ENCODE assay signal across 8 mouse cellular contexts in the genomic region with DNA sequence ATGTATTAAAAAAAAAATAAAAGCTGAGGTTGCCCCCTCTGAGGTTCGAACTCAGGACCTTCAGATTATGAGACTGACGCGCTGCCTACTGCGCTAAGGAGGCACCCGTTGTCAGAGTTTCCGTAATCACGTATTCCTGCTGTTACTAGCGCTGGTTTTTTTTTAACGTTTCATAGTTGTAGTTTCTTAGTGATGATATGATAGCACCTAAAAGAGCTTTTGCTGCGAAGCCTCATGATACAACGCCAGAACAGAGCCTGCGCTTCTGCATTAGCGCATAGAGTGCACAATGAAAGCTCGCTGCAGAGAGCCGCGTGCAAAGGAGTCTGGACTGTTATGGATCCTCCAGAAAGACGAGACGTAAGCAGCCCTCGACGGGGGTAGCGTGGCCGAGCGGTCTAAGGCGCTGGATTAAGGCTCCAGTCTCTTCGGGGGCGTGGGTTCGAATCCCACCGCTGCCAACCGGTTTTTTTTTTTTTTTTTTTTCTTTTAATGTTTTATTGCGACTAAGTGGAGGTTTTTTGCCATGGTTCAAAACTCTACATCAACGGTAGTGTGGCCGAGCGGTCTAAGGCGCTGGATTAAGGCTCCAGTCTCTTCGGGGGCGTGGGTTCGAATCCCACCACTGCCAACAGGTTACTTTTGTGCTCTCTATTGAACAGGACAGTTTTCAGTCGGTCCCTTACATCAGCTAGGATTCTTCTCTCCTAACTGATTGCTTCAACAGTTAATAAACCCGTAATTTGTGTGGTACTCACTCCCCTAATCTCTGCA. TPM values are rescaled to one million over a fixed set of nuclear protein-coding genes. Genes with fewer than 3 reads are reported as not detected.
DNase-seq lines count a peak whose midpoint lies in the region; ATAC-seq and TF ChIP-seq lines count a peak whose summit lies in the region.

No protein-coding gene starts in this region.

- peaks cover 0 to 8% of the 10 kb centered on the region in 2 experiments; a peak in 1 of 4 replicates for H3K4me1 ChIP-seq in ES-E14 (ENCODE audit: control insufficient read depth in 2 of 2, insufficient read depth in 2 of 2, low read length in 2 of 2, poor library complexity in 1 of 2)
- peaks cover 19% of the 10 kb centered on the region for H3K4me1 ChIP-seq in forebrain, embryonic 13.5 days
- H3K4me1 ChIP-seq in lung, embryonic 14.5 days (ENCODE audit: insufficient read depth), result 0 out of 2 replicates have a peak, but pooled peaks cover 6% of the 10 kb centered on the region

- peak overlapping the region; percentile 86 for H3K4me2 ChIP-seq in forebrain, embryonic 13.5 days
- peak overlapping the region; percentile 99 for H3K4me2 ChIP-seq in lung, embryonic 14.5 days

- H3K36me3 ChIP-seq in ES-E14 (ENCODE audit: control insufficient read depth, insufficient read depth, low read length, poor library complexity, severe bottlenecking), result no peaks in the 10 kb centered on the region
- no peaks in the 10 kb centered on the region for H3K36me3 ChIP-seq in forebrain, embryonic 13.5 days (ENCODE audit: poor library complexity, severe bottlenecking)
- no peaks in the 10 kb centered on the region for H3K36me3 ChIP-seq in lung, embryonic 14.5 days (ENCODE audit: insufficient read depth)

- H3K27ac ChIP-seq in ES-E14 (ENCODE audit: insufficient read depth, low read depth, low read length, poor library complexity, severe bottlenecking), result no peak overlapping the region
- no peak overlapping the region for H3K27ac ChIP-seq in forebrain, embryonic 13.5 days
- H3K27ac ChIP-seq in lung, embryonic 14.5 days (ENCODE audit: low read depth), result 0 out of 2 replicates have a peak overlapping the region, but pooled peaks have one; percentile 2

- H3K9me3 ChIP-seq in ES-E14 (ENCODE audit: control insufficient read depth, insufficient read depth, low read depth, low read length), result no peaks in the 10 kb centered on the region
- H3K9me3 ChIP-seq in forebrain, embryonic 13.5 days (replicated peaks), result no peaks in the 10 kb centered on the region
- no peaks in the 10 kb centered on the region for H3K9me3 ChIP-seq in lung, embryonic 14.5 days (ENCODE audit: low read depth, low read length)

- no peak for TF ChIP-seq CTCF in lung, embryonic 14.5 days (IDR thresholded peaks at IDR 0.05; ENCODE audit: low read depth)

- in situ Hi-C loops in ES-E14 (cut with MboI; ENCODE audit: low sequenced_read_pairs in 2 of 2, unreplicated experiment in 2 of 2), result loop anchor here in 1 of 2 experiments (10.0 to 25.0 kb wide), 3 partner anchors 65 to 755 kb away; partner anchors contain the start of genes Hist1h2ai, Hist1h2bl, Hist1h2bm and Hist1h3h

- under 1% methylated on average over 39 of the region's 39 CpGs for WGBS in forebrain, embryonic 13.5 days
- WGBS in lung, embryonic 14.5 days, result under 1% methylated on average over 39 of the region's 39 CpGs

- H3K27me3 ChIP-seq in forebrain, embryonic 13.5 days, result 0 out of 2 replicates have a peak, but pooled peaks cover 4% of the 10 kb centered on the region
- no peaks in the 10 kb centered on the region for H3K27me3 ChIP-seq in lung, embryonic 14.5 days (ENCODE audit: insufficient read depth, low read length)

- ATAC-seq in forebrain, embryonic 13.5 days, result peak; percentile 84
- peak; percentile 84 for ATAC-seq in lung, embryonic 14.5 days (ENCODE audit: insufficient read depth)
- peak; percentile 67 for ATAC-seq in neutrophil, adult 5-6 weeks (ENCODE audit: extremely low read depth, insufficient number of reproducible peaks, low FRiP score, poor library complexity, severe bottlenecking)

- peak overlapping the region; percentile 57; the same call in 1 of the 2 replicates for H3K9ac ChIP-seq in ES-E14 (ENCODE audit: insufficient read depth, low read depth, low read length, poor library complexity, severe bottlenecking)
- no peak overlapping the region for H3K9ac ChIP-seq in forebrain, embryonic 13.5 days
- no peak overlapping the region for H3K9ac ChIP-seq in lung, embryonic 14.5 days

- intact Hi-C loops in heart, postnatal 10 days (cut with DNase I), result loop anchor here (2.0 to 5.0 kb wide), 4 partner anchors 31 to 542 kb away; no protein-coding TSS in a partner anchor

- H3K4me3 ChIP-seq in ES-E14 (ENCODE audit: insufficient read depth in 1 of 2, low read depth in 1 of 2, low read length in 2 of 2, poor library complexity in 1 of 2, severe bottlenecking in 1 of 2), result peak overlapping the region; percentile 68 to 74
- peak overlapping the region; percentile 63 for H3K4me3 ChIP-seq in forebrain, embryonic 13.5 days
- H3K4me3 ChIP-seq in lung, embryonic 14.5 days (ENCODE audit: low read depth, low read length), result peak overlapping the region; percentile 57

- DNase-seq in ES-E14 (ENCODE audit: low read depth, low spot score), result no peak
- peak; percentile 70 for DNase-seq in cerebellum, adult 11 months
- DNase-seq in heart, postnatal 10 days, result peak; percentile 81 to 82
- peak; percentile 81 to 89 for DNase-seq in kidney, postnatal 4 days
- peak; percentile 94 for DNase-seq in lung, embryonic 14.5 days
- peak; percentile 83 for DNase-seq in testis, postnatal 14 days (ENCODE audit: low spot score)

TF ChIP-seq in ES-E14, 5 proteins besides CTCF, POLR2A, EP300 and RAD21:
- TF ChIP-seq ZC3H11A (IDR thresholded peaks at IDR 0.05; ENCODE audit: borderline replicate concordance, low read depth, low read length), result no peak
- no peak for TF ChIP-seq CHD2 (IDR thresholded peaks at IDR 0.05; ENCODE audit: low read depth, low read length)
- no peak for TF ChIP-seq HCFC1 (IDR thresholded peaks at IDR 0.05; ENCODE audit: borderline replicate concordance, insufficient read depth, low read length)
- peak; percentile 96 for TF ChIP-seq ZNF384 (IDR thresholded peaks at IDR 0.05; ENCODE audit: low read depth, low read length)
- peak; percentile 87 for TF ChIP-seq MAFK (IDR thresholded peaks at IDR 0.05; ENCODE audit: insufficient read depth, low read depth, low read length)

RNA-seq across cellular contexts. Expression of gene Trim27, which starts 9.4 kb away (rescaled TPM):
- 115 and 128 TPM in 2 replicates for total RNA-seq in ES-E14 (2012; rRNA removed)
- polyA plus RNA-seq in forebrain, embryonic 13.5 days (2015; fragmentation: Nextera tagmentation; extraction: Ambion mirVana), result 109 and 114 TPM in 2 replicates
- 10 to 100 TPM; 26.9 to 33.6 TPM for total RNA-seq in heart, postnatal 10 days (2021)
- 158 and 173 TPM in 2 replicates for polyA plus RNA-seq in lung, embryonic 14.5 days (2014; fragmentation: Nextera tagmentation; extraction: Ambion mirVana)
- total RNA-seq in neutrophil, adult 5-6 weeks (2017), result 85.7 and 96.0 TPM in 2 replicates

RNA-seq across cellular contexts. Expression of gene Olfr1368, which starts 24.2 kb away (rescaled TPM):
- not detected in 2 replicates for total RNA-seq in ES-E14 (2012; rRNA removed)
- polyA plus RNA-seq in forebrain, embryonic 13.5 days (2015; fragmentation: Nextera tagmentation; extraction: Ambion mirVana), result not detected in 2 replicates
- total RNA-seq in heart, postnatal 10 days (2021), result not detected
- not detected in 2 replicates for polyA plus RNA-seq in lung, embryonic 14.5 days (2014; fragmentation: Nextera tagmentation; extraction: Ambion mirVana)
- not detected in 2 replicates for total RNA-seq in neutrophil, adult 5-6 weeks (2017)

RNA-seq across cellular contexts. Expression of gene Olfr263, which starts 40.4 kb away (rescaled TPM):
- not detected in 2 replicates for total RNA-seq in ES-E14 (2012; rRNA removed)
- not detected in 2 replicates for polyA plus RNA-seq in forebrain, embryonic 13.5 days (2015; fragmentation: Nextera tagmentation; extraction: Ambion mirVana)
- total RNA-seq in heart, postnatal 10 days (2021), result not detected
- polyA plus RNA-seq in lung, embryonic 14.5 days (2014; fragmentation: Nextera tagmentation; extraction: Ambion mirVana), result not detected in 2 replicates
- total RNA-seq in neutrophil, adult 5-6 weeks (2017), result not detected in 2 replicates

RNA-seq across cellular contexts. Expression of gene Olfr1369-ps1, which starts 58.6 kb away (rescaled TPM):
- total RNA-seq in ES-E14 (2012; rRNA removed), result 0.11 and 0.22 TPM in 2 replicates
- 0.05 TPM in 2 replicates for polyA plus RNA-seq in forebrain, embryonic 13.5 days (2015; fragmentation: Nextera tagmentation; extraction: Ambion mirVana)
- not detected for total RNA-seq in heart, postnatal 10 days (2021)
- 0.05 TPM in 1 of 2 replicates, not detected in the other for polyA plus RNA-seq in lung, embryonic 14.5 days (2014; fragmentation: Nextera tagmentation; extraction: Ambion mirVana)
- total RNA-seq in neutrophil, adult 5-6 weeks (2017), result not detected in 2 replicates
